Mouse (Mus musculus) MEL (cell line): Measurements from ENCODE around the gene D16Ertd472e.

Source experiments
- CTCF ChIP-seq, 3 experiments: IDR thresholded peaks in 2 of 3; conservative IDR thresholded peaks in 1 of 3; 2 replicates each; pipeline ENCODE4 v1.5.1; 2011 to 2012; ENCODE audit warnings: low read length in 3 of 3, low read depth in 2 of 3, mild to moderate bottlenecking in 2 of 3, improper control_type of control experiment in 1 of 3, inconsistent platforms in 1 of 3, mixed read lengths in 1 of 3, moderate library complexity in 1 of 3; ENCODE audit not compliant: control insufficient read depth in 1 of 3, insufficient read depth in 1 of 3, poor library complexity in 1 of 3, severe bottlenecking in 1 of 3
- ETS1 ChIP-seq: IDR thresholded peaks from 2 replicates; pipeline ENCODE4 v1.6.1; 2012; ENCODE audit warnings: low read depth, mild to moderate bottlenecking, inconsistent platforms, low read length, improper control_type of control experiment, moderate library complexity
- KAT2A ChIP-seq: conservative IDR thresholded peaks from 2 replicates; pipeline ENCODE4 v1.6.1; 2012; ENCODE audit warnings: low read depth, low read length, improper control_type of control experiment, inconsistent platforms
- POLR2AphosphoS5 ChIP-seq: IDR thresholded peaks from 2 replicates; pipeline ENCODE4 v1.6.1; 2012; ENCODE audit warnings: low read depth, borderline replicate concordance, mild to moderate bottlenecking, inconsistent platforms, low read length, moderate library complexity, mixed read lengths
- ZC3H11A ChIP-seq: IDR thresholded peaks from 2 replicates; pipeline ENCODE4 v1.6.1; 2012; ENCODE audit warnings: low read depth, mild to moderate bottlenecking, inconsistent platforms, low read length, improper control_type of control experiment

- TF ChIP-seq ETS1 (peak; percentile 43; the same call in 1 of the 2 replicates), KAT2A (no peak), CTCF (IDR thresholded peaks at IDR 0.05 in 2 of 3, conservative IDR thresholded peaks at IDR 0.05 in 1 of 3; ENCODE audit: control insufficient read depth in 1 of 3, insufficient read depth in 1 of 3, low read depth in 2 of 3, low read length in 3 of 3, poor library complexity in 1 of 3, severe bottlenecking in 1 of 3) (no peak), POLR2AphosphoS5 (no peak), ZC3H11A (no peak)
Observed at GRCm38 (mm10) chr16:78563093-78563971, 13.2 kb downstream of the D16Ertd472e start.
